Mouse (Mus musculus) ES-Bruce4 (cell line): ENCODE data around the gene Cd164. TPM values are rescaled to one million over a fixed set of nuclear protein-coding genes. Genes with fewer than 3 reads are reported as not detected.
"Not testable (repeated sequence)": the region's sequence is repeated elsewhere in the genome, so short reads cannot be mapped to it uniquely, and the experiment has no call there.

Experiments used
- H3K27ac ChIP-seq: 2 replicates; pipeline ENCODE4 v1.5.1; 2012; ENCODE audit warnings: low read length, inconsistent platforms; ENCODE audit not compliant: insufficient read depth
- H3K27me3 ChIP-seq: 2 replicates; pipeline ENCODE4 v1.6.1; 2012; ENCODE audit warnings: mild to moderate bottlenecking, low read length, inconsistent platforms; ENCODE audit not compliant: control insufficient read depth, poor library complexity, insufficient read depth, severe bottlenecking
- H3K36me3 ChIP-seq: 2 replicates; pipeline ENCODE4 v1.6.1; 2012; ENCODE audit warnings: inconsistent platforms, mild to moderate bottlenecking, low read length, moderate library complexity; ENCODE audit not compliant: control insufficient read depth, poor library complexity, insufficient read depth, severe bottlenecking
- H3K4me1 ChIP-seq: one replicate; pipeline ENCODE4 v1.8.1; 2011; ENCODE audit warnings: low read length; ENCODE audit not compliant: control insufficient read depth, insufficient read depth
- H3K4me3 ChIP-seq: 2 replicates; pipeline ENCODE4 v1.5.1; 2011; ENCODE audit warnings: low read depth, mild to moderate bottlenecking, low read length
- H3K9ac ChIP-seq: 2 replicates; pipeline ENCODE4 v1.6.1; 2012; ENCODE audit warnings: low read depth, mild to moderate bottlenecking, inconsistent platforms; ENCODE audit not compliant: poor library complexity, severe bottlenecking
- H3K9me3 ChIP-seq: replicated peaks from 2 replicates; pipeline ENCODE4 v1.6.1; 2012; ENCODE audit warnings: mild to moderate bottlenecking, low read length, inconsistent platforms; ENCODE audit not compliant: control insufficient read depth, poor library complexity, insufficient read depth, severe bottlenecking
- CTCF ChIP-seq: IDR thresholded peaks from one replicate; pipeline ENCODE4 v1.8.1; 2011; ENCODE audit warnings: low read depth, low read length
- EP300 ChIP-seq: IDR thresholded peaks from 2 replicates; pipeline ENCODE4 v1.6.1; 2011; ENCODE audit warnings: low read depth, low read length; ENCODE audit not compliant: insufficient read depth
- POLR2A ChIP-seq: IDR thresholded peaks from one replicate; pipeline ENCODE4 v1.8.1; 2011; ENCODE audit warnings: low read length; ENCODE audit not compliant: insufficient read depth
- polyA plus RNA-seq: library from polyadenylated mRNA; stranded (reverse); fragments of >200 nt; gene quantifications from 2 replicates; pipeline ENCODE4 v1.2.4, GENCODE M21; 2011; ENCODE audit warnings: low read depth; ENCODE audit not compliant: missing spikeins, insufficient read depth, insufficient read length

Gene Cd164
- polyA plus RNA-seq, 1 experiment = 315 TPM

- Histone ChIP-seq H3K27ac (no peak overlapping the region), H3K9ac (peak overlapping the region; percentile 80), H3K9me3 (no peaks in the 10 kb centered on the region), H3K4me1 (no peaks in the 10 kb centered on the region), H3K4me3 (peak overlapping the region; percentile 81), H3K36me3 (no peaks in the 10 kb centered on the region), H3K27me3 (no peaks in the 10 kb centered on the region)
- TF ChIP-seq EP300 = no peak
Observed at GRCm38 (mm10) chr10:41490518-41490873, 28.7 kb upstream of the Cd164 start.

GRCm38 (mm10) chr10:41491111-41491510 lies 28.1 kb upstream of the Cd164 start:
- Histone ChIP-seq H3K9ac (no peak overlapping the region), H3K4me1 (no peaks in the 10 kb centered on the region), H3K36me3 (no peaks in the 10 kb centered on the region), H3K4me3 (no peak overlapping the region), H3K9me3 (no peaks in the 10 kb centered on the region), H3K27me3 (no peaks in the 10 kb centered on the region), H3K27ac (no peak overlapping the region)
- TF ChIP-seq POLR2A (no peak), CTCF (no peak), EP300 (no peak)

GRCm38 (mm10) chr10:41500941-41501340 lies 18.3 kb upstream of the Cd164 start:
- H3K4me3 ChIP-seq = no peak overlapping the region
- no peaks in the 10 kb centered on the region for H3K9me3 ChIP-seq
- H3K27ac ChIP-seq = no peak overlapping the region
- no peak for TF ChIP-seq POLR2A
- no peak for TF ChIP-seq EP300
- no peak for TF ChIP-seq CTCF
- no peaks in the 10 kb centered on the region for H3K36me3 ChIP-seq
- no peaks in the 10 kb centered on the region for H3K4me1 ChIP-seq
- H3K9ac ChIP-seq = no peak overlapping the region
- no peaks in the 10 kb centered on the region for H3K27me3 ChIP-seq

GRCm38 (mm10) chr10:41504996-41505395 lies 14.2 kb upstream of the Cd164 start:
- no peak for TF ChIP-seq EP300
- TF ChIP-seq CTCF = no peak
- TF ChIP-seq POLR2A = no peak
- Histone ChIP-seq H3K4me1 (no peaks in the 10 kb centered on the region), H3K36me3 (no peaks in the 10 kb centered on the region), H3K4me3 (no peak overlapping the region), H3K9ac (no peak overlapping the region), H3K9me3 (no peaks in the 10 kb centered on the region), H3K27me3 (no peaks in the 10 kb centered on the region), H3K27ac (no peak overlapping the region)

GRCm38 (mm10) chr10:41505446-41505845 lies 13.8 kb upstream of the Cd164 start:
- not testable (repeated sequence) for H3K4me3 ChIP-seq, H3K27ac ChIP-seq, H3K9ac ChIP-seq, H3K4me1 ChIP-seq, H3K9me3 ChIP-seq, H3K27me3 ChIP-seq, H3K36me3 ChIP-seq
- TF ChIP-seq CTCF = peak; percentile 80

GRCm38 (mm10) chr10:41509160-41509559 lies 10.1 kb upstream of the Cd164 start:
- Histone ChIP-seq H3K27me3 (no peaks in the 10 kb centered on the region), H3K4me3 (no peak overlapping the region), H3K27ac (no peak overlapping the region), H3K4me1 (no peaks in the 10 kb centered on the region), H3K36me3 (no peaks in the 10 kb centered on the region), H3K9ac (no peak overlapping the region; the same call in 1 of the 2 replicates), H3K9me3 (no peaks in the 10 kb centered on the region)
- TF ChIP-seq POLR2A (no peak), EP300 (no peak), CTCF (peak; percentile 32)

- Histone ChIP-seq H3K27ac (no peak overlapping the region), H3K36me3 (no peaks in the 10 kb centered on the region), H3K27me3 (no peaks in the 10 kb centered on the region), H3K9me3 (no peaks in the 10 kb centered on the region), H3K4me3 (no peak overlapping the region), H3K9ac (no peak overlapping the region), H3K4me1 (no peaks in the 10 kb centered on the region)
- TF ChIP-seq CTCF = no peak
- no peak for TF ChIP-seq POLR2A
- TF ChIP-seq EP300 = no peak
Observed at GRCm38 (mm10) chr10:41514301-41514700, 4.9 kb upstream of the Cd164 start.
